Mouse (Mus musculus) olfactory bulb, adult 2 months (tissue): ENCODE results near the gene Rasal3.
A peak's percentile ranks its signal among the peaks of the same experiment; 100 is the strongest.

Experiments
- CTCF ChIP-seq: fragments of 200-500 bp; IDR thresholded peaks from 2 replicates; pipeline ENCODE4 v1.5.1; 2012; ENCODE audit warnings: low read depth, mild to moderate bottlenecking, low read length, moderate library complexity; ENCODE audit not compliant: insufficient read depth
- POLR2A ChIP-seq: fragments of 200-500 bp; IDR thresholded peaks from 2 replicates; pipeline ENCODE4 v1.6.1; 2012; ENCODE audit warnings: mild to moderate bottlenecking, low read depth, low read length, moderate library complexity; ENCODE audit not compliant: insufficient read depth

GRCm38 (mm10) chr17:32350382-32350983 is 52.9 kb downstream of the Rasal3 start, which contains the start of gene Akap8l:
- TF ChIP-seq CTCF (no peak), POLR2A (peak; percentile 96)
